Comparison of ENCODE assay signal across 8 mouse cellular contexts in genomic region chr12:111038976-111039612, GRCm38 (mm10). TPM values are rescaled to one million over a fixed set of nuclear protein-coding genes. Genes with fewer than 3 reads are reported as not detected.
DNase-seq lines count a peak whose midpoint lies in the region; ATAC-seq and TF ChIP-seq lines count a peak whose summit lies in the region.

Gene Rcor1 (plus strand): TSS chr12:111039351.

- peak within 1 kb of the TSS; percentile 93 for H3K4me2 ChIP-seq in forebrain, postnatal 0 days (ENCODE audit: low read depth)
- peak within 1 kb of the TSS; percentile 92 for H3K4me2 ChIP-seq in lung, embryonic 15.5 days

- ATAC-seq in forebrain, postnatal 0 days = peak; percentile 98
- ATAC-seq in lung, embryonic 15.5 days (ENCODE audit: borderline replicate concordance, extremely low read depth, low FRiP score, low TSS enrichment) = peak; percentile 98

- TF ChIP-seq POLR2A in MEL (IDR thresholded peaks at IDR 0.05; ENCODE audit: control insufficient read depth in 1 of 2, insufficient read depth in 1 of 2, low read depth in 1 of 2, low read length in 2 of 2, poor library complexity in 1 of 2) = peak; percentile 64 to 70; a peak in 3 of 4 replicates
- peak; percentile 54 for TF ChIP-seq POLR2A in cerebellum, adult 2 months (IDR thresholded peaks at IDR 0.05; ENCODE audit: borderline replicate concordance, insufficient read depth, low read length)

- H3K9me3 ChIP-seq in MEL (replicated peaks; ENCODE audit: insufficient read depth, low read length) = no peaks in the 10 kb centered on the region
- H3K9me3 ChIP-seq in forebrain, postnatal 0 days (ENCODE audit: low read length) = no peaks in the 10 kb centered on the region
- no peaks in the 10 kb centered on the region for H3K9me3 ChIP-seq in lung, embryonic 15.5 days

- DNase-seq in MEL (ENCODE audit: low read depth, low spot score) = peak; percentile 100
- peak; percentile 99 to 100 for DNase-seq in cerebellum, adult 2 months
- peak; percentile 100 for DNase-seq in forebrain, postnatal 0 days
- peak; percentile 99 for DNase-seq in heart, postnatal 4 days
- peak; percentile 99 for DNase-seq in layer of hippocampus, adult 8-10 months (ENCODE audit: low spot score in 2 of 2)
- DNase-seq in ovary, adult 18-20 months (ENCODE audit: low spot score) = peak; percentile 99
- DNase-seq in thymus, postnatal 0 days (ENCODE audit: low spot score) = peak; percentile 99

- WGBS in cerebellum, adult 2 months = under 1% methylated on average over 69 of the region's 76 CpGs
- under 1% methylated on average over 43 of the region's 76 CpGs for WGBS in forebrain, postnatal 0 days
- WGBS in lung, embryonic 15.5 days = under 1% methylated on average over 31 of the region's 76 CpGs

- H3K27ac ChIP-seq in MEL (ENCODE audit: control insufficient read depth, low read depth, low read length) = peak within 1 kb of the TSS; percentile 84
- H3K27ac ChIP-seq in cerebellum, adult 2 months (ENCODE audit: insufficient read depth, low read length) = peak within 1 kb of the TSS; percentile 56
- peak within 1 kb of the TSS; percentile 98 for H3K27ac ChIP-seq in forebrain, postnatal 0 days (ENCODE audit: low read depth, low read length)
- H3K27ac ChIP-seq in lung, embryonic 15.5 days = peak within 1 kb of the TSS; percentile 99

- H3K27me3 ChIP-seq in MEL (ENCODE audit: control insufficient read depth in 1 of 2, insufficient read depth in 2 of 2, low read length in 2 of 2) = no peaks in the 10 kb centered on the region
- no peaks in the 10 kb centered on the region for H3K27me3 ChIP-seq in cerebellum, adult 2 months (ENCODE audit: control insufficient read depth, insufficient read depth, low read length)
- no peaks in the 10 kb centered on the region for H3K27me3 ChIP-seq in forebrain, postnatal 0 days (ENCODE audit: insufficient read depth, low read length)
- H3K27me3 ChIP-seq in lung, embryonic 15.5 days = no peaks in the 10 kb centered on the region

- H3K36me3 ChIP-seq in MEL (ENCODE audit: control insufficient read depth in 1 of 2, insufficient read depth in 2 of 2, low read length in 2 of 2) = peaks cover 3 to 37% of the 10 kb centered on the region in 2 experiments; a peak in 3 of 4 replicates
- H3K36me3 ChIP-seq in forebrain, postnatal 0 days (ENCODE audit: insufficient read depth) = no peaks in the 10 kb centered on the region
- peaks cover 5% of the 10 kb centered on the region; the same call in 1 of the 2 replicates for H3K36me3 ChIP-seq in lung, embryonic 15.5 days

- no peak; a peak in 1 of 4 replicates for TF ChIP-seq EP300 in MEL (IDR thresholded peaks at IDR 0.05; ENCODE audit: low read depth in 1 of 2, low read length in 2 of 2)

- H3K79me2 ChIP-seq in MEL (ENCODE audit: control insufficient read depth, insufficient read depth, low read length, poor library complexity) = peaks cover 51% of the 10 kb centered on the region

- peaks cover 19 to 26% of the 10 kb centered on the region in 2 experiments for H3K4me1 ChIP-seq in MEL (ENCODE audit: control insufficient read depth in 1 of 2, insufficient read depth in 2 of 2, low read length in 2 of 2)
- no peaks in the 10 kb centered on the region for H3K4me1 ChIP-seq in cerebellum, adult 2 months (ENCODE audit: control insufficient read depth, insufficient read depth, low read length)
- peaks cover 11% of the 10 kb centered on the region; the same call in 1 of the 2 replicates for H3K4me1 ChIP-seq in forebrain, postnatal 0 days (ENCODE audit: insufficient read depth)
- H3K4me1 ChIP-seq in lung, embryonic 15.5 days = peaks cover 28% of the 10 kb centered on the region

- TF ChIP-seq CTCF in MEL (IDR thresholded peaks at IDR 0.05 in 2 of 3, conservative IDR thresholded peaks at IDR 0.05 in 1 of 3; ENCODE audit: control insufficient read depth in 1 of 3, insufficient read depth in 1 of 3, low read depth in 2 of 3, low read length in 3 of 3, poor library complexity in 1 of 3, severe bottlenecking in 1 of 3) = 0 out of 6 replicates have a peak, but pooled peaks of 1 of the 3 experiments have one; percentile 12
- no peak for TF ChIP-seq CTCF in cerebellum, adult 2 months (IDR thresholded peaks at IDR 0.05; ENCODE audit: borderline replicate concordance, insufficient read depth, low read depth, low read length)
- TF ChIP-seq CTCF in forebrain, postnatal 0 days (IDR thresholded peaks at IDR 0.05; ENCODE audit: low read depth) = no peak

- peak within 1 kb of the TSS; percentile 97 to 98 for H3K4me3 ChIP-seq in MEL (ENCODE audit: control insufficient read depth in 1 of 2, insufficient read depth in 1 of 2, low read depth in 2 of 2, low read length in 2 of 2)
- H3K4me3 ChIP-seq in cerebellum, adult 2 months (replicated peaks; ENCODE audit: insufficient read depth, low read depth, low read length) = peak within 1 kb of the TSS; percentile 81
- peak within 1 kb of the TSS; percentile 91 for H3K4me3 ChIP-seq in forebrain, postnatal 0 days (ENCODE audit: low read depth, low read length)
- H3K4me3 ChIP-seq in lung, embryonic 15.5 days = peak within 1 kb of the TSS; percentile 93

- H3K9ac ChIP-seq in MEL (ENCODE audit: control insufficient read depth, low read depth, low read length, poor library complexity, severe bottlenecking) = peak within 1 kb of the TSS; percentile 96
- peak within 1 kb of the TSS; percentile 74 for H3K9ac ChIP-seq in forebrain, postnatal 0 days
- peak within 1 kb of the TSS; percentile 93 for H3K9ac ChIP-seq in lung, embryonic 15.5 days

- no peak for TF ChIP-seq RAD21 in MEL (IDR thresholded peaks at IDR 0.05; ENCODE audit: low read depth, low read length)

TF ChIP-seq in MEL, 35 proteins besides CTCF, POLR2A, EP300 and RAD21:
- peak; percentile 0; the same call in 1 of the 2 replicates for TF ChIP-seq RCOR1 (IDR thresholded peaks at IDR 0.05; ENCODE audit: low read depth, low read length)
- peak; percentile 80 for TF ChIP-seq HCFC1 (IDR thresholded peaks at IDR 0.05; ENCODE audit: low read depth, low read length)
- TF ChIP-seq MYC (IDR thresholded peaks at IDR 0.05; ENCODE audit: low read depth, low read length) = 0 out of 2 replicates have a peak, but pooled peaks have one; percentile 27
- TF ChIP-seq POLR2AphosphoS5 (IDR thresholded peaks at IDR 0.05; ENCODE audit: borderline replicate concordance, low read depth, low read length) = no peak
- peak; percentile 77; the same call in 1 of the 2 replicates for TF ChIP-seq MAZ (IDR thresholded peaks at IDR 0.05; ENCODE audit: low read depth, low read length)
- no peak for TF ChIP-seq TAL1 (IDR thresholded peaks at IDR 0.05; ENCODE audit: low read length)
- 0 out of 2 replicates have a peak, but pooled peaks have one; percentile 63 for TF ChIP-seq TCF12 (IDR thresholded peaks at IDR 0.05; ENCODE audit: low read depth, low read length)
- TF ChIP-seq ELF1 (IDR thresholded peaks at IDR 0.05; ENCODE audit: low read depth, low read length) = peak; percentile 34; the same call in 1 of the 2 replicates
- TF ChIP-seq JUND (IDR thresholded peaks at IDR 0.05; ENCODE audit: low read depth, low read length) = no peak
- TF ChIP-seq NRF1 (IDR thresholded peaks at IDR 0.05; ENCODE audit: insufficient read depth, low read depth, low read length, poor library complexity, severe bottlenecking) = peak; percentile 31; the same call in 1 of the 2 replicates
- TF ChIP-seq USF2 (IDR thresholded peaks at IDR 0.05; ENCODE audit: borderline replicate concordance in 1 of 2, insufficient read depth in 1 of 2, low read depth in 1 of 2, low read length in 2 of 2) = no peak
- peak; percentile 46; the same call in 1 of the 2 replicates for TF ChIP-seq SIN3A (IDR thresholded peaks at IDR 0.05; ENCODE audit: low read length)
- TF ChIP-seq MYB (IDR thresholded peaks at IDR 0.05; ENCODE audit: low read depth, low read length) = peak; percentile 55; the same call in 1 of the 2 replicates
- peak; percentile 68 for TF ChIP-seq NELFE (IDR thresholded peaks at IDR 0.05; ENCODE audit: low read depth, low read length)
- no peak for TF ChIP-seq KAT2A (conservative IDR thresholded peaks at IDR 0.05; ENCODE audit: low read depth, low read length)
- peak; percentile 66 for TF ChIP-seq USF1 (IDR thresholded peaks at IDR 0.05; ENCODE audit: low read depth, low read length)
- TF ChIP-seq CHD2 (IDR thresholded peaks at IDR 0.05; ENCODE audit: low read length) = no peak; the same call in 1 of the 2 replicates
- peak; percentile 55; the same call in 1 of the 2 replicates for TF ChIP-seq TBP (IDR thresholded peaks at IDR 0.05; ENCODE audit: low read depth, low read length)
- TF ChIP-seq ZMIZ1 (IDR thresholded peaks at IDR 0.05; ENCODE audit: low read depth, low read length) = peak; percentile 68

RNA-seq across cellular contexts. Expression of gene Rcor1, which starts in this region (rescaled TPM):
- 23.1 and 24.0 TPM in 2 replicates for total RNA-seq in MEL (2012; rRNA removed)
- polyA plus RNA-seq in MEL (2012; ENCODE audit: insufficient read depth in 1 of 2, insufficient read length in 2 of 2, low read depth in 1 of 2, low replicate concordance in 2 of 2, missing spikeins in 1 of 2) = 10 to 100 TPM; 37.1 to 44.3 TPM
- polyA plus RNA-seq in cerebellum, adult 2 months (2012; rRNA removed) = 15.8 and 16.7 TPM in 2 replicates
- total RNA-seq in forebrain, postnatal 0 days (2014; rRNA removed) = 14.0 and 16.2 TPM in 2 replicates
- 3.2 and 4.3 TPM in 2 replicates for polyA plus RNA-seq in forebrain, postnatal 0 days (2015; fragmentation: Nextera tagmentation; extraction: Ambion mirVana)
- total RNA-seq in heart, postnatal 4 days (2021) = 10 to 100 TPM; 26.0 to 26.8 TPM
- total RNA-seq in layer of hippocampus, adult 8-10 months (2022) = 10 to 100 TPM; 14.9 to 19.8 (median 17.1) TPM
- polyA plus RNA-seq in lung, embryonic 15.5 days (2015; fragmentation: Nextera tagmentation; extraction: Ambion mirVana) = 10.9 and 11.4 TPM in 2 replicates
- polyA plus RNA-seq in thymus, postnatal 0 days (2015; fragmentation: Nextera tagmentation; extraction: Ambion mirVana) = 10.1 and 14.0 TPM in 2 replicates

Comparison
In these comparisons a context has a peak if more than half of its experiments do, and no peak if none do; other contexts are left out.
1. Peak in every context shown above with its lines: DNase-seq, ATAC-seq, H3K4me3 ChIP-seq and H3K27ac ChIP-seq.